ENCODE assay signal across 11 mouse cellular contexts in genomic region chr12:105112321-105112988, GRCm38 (mm10). TPM values are rescaled to one million over a fixed set of nuclear protein-coding genes. Genes with fewer than 3 reads are reported as not detected.
A peak's percentile ranks its signal among the peaks of the same experiment; 100 is the strongest.
DNase-seq lines count a peak whose midpoint lies in the region; ATAC-seq and TF ChIP-seq lines count a peak whose summit lies in the region.
"Had no signal": no experiment of that assay in that cellular context is flagged by ENCODE, and none has a peak within 500 bp of the region (broad histone marks: within the 10 kb centered on the region; RNA-seq: fewer than 3 reads in every experiment).

No protein-coding gene starts in this region.

- TF ChIP-seq EP300 in lung, postnatal 0 days (IDR thresholded peaks at IDR 0.05): no peak

- no peak overlapping the region for H3K4me3 ChIP-seq in lung, embryonic 14.5 days (ENCODE audit: low read depth, low read length)
- H3K4me3 ChIP-seq in lung, postnatal 0 days (ENCODE audit: low read depth, low read length): no peak overlapping the region
- H3K4me3 ChIP-seq in hindbrain, embryonic 15.5 days: no peak overlapping the region
- H3K4me3 ChIP-seq in neural tube, embryonic 15.5 days (replicated peaks): no peak overlapping the region

- H3K4me1 ChIP-seq in lung, embryonic 14.5 days (ENCODE audit: insufficient read depth): no peaks in the 10 kb centered on the region
- H3K4me1 ChIP-seq in lung, postnatal 0 days (ENCODE audit: insufficient read depth, low read depth, low read length): no peaks in the 10 kb centered on the region
- H3K4me1 ChIP-seq in hindbrain, embryonic 15.5 days (replicated peaks): peaks cover 30% of the 10 kb centered on the region
- H3K4me1 ChIP-seq in neural tube, embryonic 15.5 days: peaks cover 36% of the 10 kb centered on the region

- peak; percentile 59 to 68 for DNase-seq in cerebellum, postnatal 14 days
- no peak for DNase-seq in cerebellum, adult 11 months
- peak; percentile 43 for DNase-seq in lung, embryonic 14.5 days
- no peak for DNase-seq in lung, postnatal 0 days (ENCODE audit: low spot score)
- no peak for DNase-seq in spleen, postnatal 14 days (ENCODE audit: low spot score in 2 of 2)
- DNase-seq in MN1 (ENCODE audit: low spot score): no peak
- DNase-seq: lung, postnatal 14 days had no signal

- WGBS in lung, embryonic 14.5 days: 27% methylated on average over 13 of the region's 13 CpGs
- WGBS in lung, postnatal 0 days: 27% methylated on average over 13 of the region's 13 CpGs
- 24% methylated on average over 13 of the region's 13 CpGs for WGBS in hindbrain, embryonic 15.5 days
- WGBS in neural tube, embryonic 15.5 days: 21% methylated on average over 13 of the region's 13 CpGs

- no peak overlapping the region for H3K4me2 ChIP-seq in lung, embryonic 14.5 days
- no peak overlapping the region for H3K4me2 ChIP-seq in lung, postnatal 0 days (replicated peaks; ENCODE audit: low read depth, low read length)
- peak overlapping the region; percentile 26; the same call in 1 of the 2 replicates for H3K4me2 ChIP-seq in hindbrain, embryonic 15.5 days
- peak overlapping the region; percentile 34 for H3K4me2 ChIP-seq in neural tube, embryonic 15.5 days

- H3K27me3 ChIP-seq in lung, embryonic 14.5 days (ENCODE audit: insufficient read depth, low read length): no peaks in the 10 kb centered on the region
- no peaks in the 10 kb centered on the region for H3K27me3 ChIP-seq in lung, postnatal 0 days (replicated peaks; ENCODE audit: insufficient read depth, low read length)
- no peaks in the 10 kb centered on the region for H3K27me3 ChIP-seq in hindbrain, embryonic 15.5 days
- H3K27me3 ChIP-seq in neural tube, embryonic 15.5 days (replicated peaks): no peaks in the 10 kb centered on the region

- no peak for ATAC-seq in lung, embryonic 14.5 days (ENCODE audit: insufficient read depth)
- no peak for ATAC-seq in lung, postnatal 0 days
- peak; percentile 39; the same call in 1 of the 2 replicates for ATAC-seq in hindbrain, embryonic 15.5 days (ENCODE audit: low FRiP score, low read depth)
- ATAC-seq in neural tube, embryonic 15.5 days (ENCODE audit: low FRiP score): peak; percentile 36

- no peaks in the 10 kb centered on the region for H3K9me3 ChIP-seq in lung, embryonic 14.5 days (ENCODE audit: low read depth, low read length)
- no peaks in the 10 kb centered on the region for H3K9me3 ChIP-seq in lung, postnatal 0 days (ENCODE audit: low read length)
- no peaks in the 10 kb centered on the region for H3K9me3 ChIP-seq in hindbrain, embryonic 15.5 days
- no peaks in the 10 kb centered on the region for H3K9me3 ChIP-seq in neural tube, embryonic 15.5 days (replicated peaks)

- TF ChIP-seq CTCF in lung, embryonic 14.5 days (IDR thresholded peaks at IDR 0.05; ENCODE audit: low read depth): no peak
- TF ChIP-seq CTCF in lung, postnatal 0 days (IDR thresholded peaks at IDR 0.05): no peak

- no peak overlapping the region for H3K9ac ChIP-seq in lung, embryonic 14.5 days
- no peak overlapping the region for H3K9ac ChIP-seq in lung, postnatal 0 days (replicated peaks; ENCODE audit: low read depth)
- no peak overlapping the region for H3K9ac ChIP-seq in hindbrain, embryonic 15.5 days
- no peak overlapping the region for H3K9ac ChIP-seq in neural tube, embryonic 15.5 days (replicated peaks)

- no peaks in the 10 kb centered on the region for H3K36me3 ChIP-seq in lung, embryonic 14.5 days (ENCODE audit: insufficient read depth)
- H3K36me3 ChIP-seq in lung, postnatal 0 days (ENCODE audit: insufficient read depth, low read length): no peaks in the 10 kb centered on the region
- no peaks in the 10 kb centered on the region for H3K36me3 ChIP-seq in hindbrain, embryonic 15.5 days
- no peaks in the 10 kb centered on the region for H3K36me3 ChIP-seq in neural tube, embryonic 15.5 days

- no peak overlapping the region for H3K27ac ChIP-seq in lung, embryonic 14.5 days (ENCODE audit: low read depth)
- no peak overlapping the region for H3K27ac ChIP-seq in lung, postnatal 0 days (ENCODE audit: low read length)
- peak overlapping the region; percentile 31 for H3K27ac ChIP-seq in hindbrain, embryonic 15.5 days (replicated peaks)
- peak overlapping the region; percentile 76 for H3K27ac ChIP-seq in neural tube, embryonic 15.5 days (replicated peaks)

RNA-seq across cellular contexts. Expression of gene Tcl1b2, which starts 33.4 kb away (rescaled TPM):
- polyA plus RNA-seq in lung, embryonic 14.5 days (2014; fragmentation: Nextera tagmentation; extraction: Ambion mirVana): not detected in 2 replicates
- polyA plus RNA-seq in lung, postnatal 0 days (2015; fragmentation: Nextera tagmentation; extraction: Ambion mirVana): not detected in 2 replicates
- not detected in 2 replicates for polyA plus RNA-seq in hindbrain, embryonic 15.5 days (2015; fragmentation: Nextera tagmentation; extraction: Ambion mirVana)
- not detected in 2 replicates for polyA plus RNA-seq in neural tube, embryonic 15.5 days (2015; fragmentation: Nextera tagmentation; extraction: Ambion mirVana)
- polyA plus RNA-seq: gonadal fat pad, adult 2 months; intestine, embryonic 14.5 days had no signal

RNA-seq across cellular contexts. Expression of gene Tcl1b1, which starts 47.0 kb away (rescaled TPM):
- not detected in 2 replicates for polyA plus RNA-seq in lung, embryonic 14.5 days (2014; fragmentation: Nextera tagmentation; extraction: Ambion mirVana)
- not detected in 2 replicates for polyA plus RNA-seq in lung, postnatal 0 days (2015; fragmentation: Nextera tagmentation; extraction: Ambion mirVana)
- polyA plus RNA-seq in hindbrain, embryonic 15.5 days (2015; fragmentation: Nextera tagmentation; extraction: Ambion mirVana): not detected in 2 replicates
- not detected in 2 replicates for polyA plus RNA-seq in neural tube, embryonic 15.5 days (2015; fragmentation: Nextera tagmentation; extraction: Ambion mirVana)
- polyA plus RNA-seq: gonadal fat pad, adult 2 months; intestine, embryonic 14.5 days had no signal

Comparison
In these comparisons a context has a peak if more than half of its experiments do, and no peak if none do; other contexts are left out.
1. DNase-seq: peak in cerebellum, postnatal 14 days (2 of 2) and lung, embryonic 14.5 days (single experiment); none in cerebellum, adult 11 months (single experiment), lung, postnatal 0 days (single experiment), spleen, postnatal 14 days (0 of 2) and MN1 (single experiment).
2. ATAC-seq: peak in hindbrain, embryonic 15.5 days (single experiment) and neural tube, embryonic 15.5 days (single experiment); none in lung, embryonic 14.5 days (single experiment) and lung, postnatal 0 days (single experiment).
3. H3K27ac ChIP-seq: peak in hindbrain, embryonic 15.5 days (single experiment) and neural tube, embryonic 15.5 days (single experiment); none in lung, embryonic 14.5 days (single experiment) and lung, postnatal 0 days (single experiment).
4. H3K4me2 ChIP-seq: peak in hindbrain, embryonic 15.5 days (single experiment) and neural tube, embryonic 15.5 days (single experiment); none in lung, embryonic 14.5 days (single experiment) and lung, postnatal 0 days (single experiment).